Mouse (Mus musculus): Measurements from ENCODE around the gene Wfdc8.
A peak's percentile ranks its signal among the peaks of the same experiment; 100 is the strongest.
"Not testable (repeated sequence)": the region's sequence is repeated elsewhere in the genome, so short reads cannot be mapped to it uniquely, and the experiment has no call there.

The Wfdc8 gene

DNA sequence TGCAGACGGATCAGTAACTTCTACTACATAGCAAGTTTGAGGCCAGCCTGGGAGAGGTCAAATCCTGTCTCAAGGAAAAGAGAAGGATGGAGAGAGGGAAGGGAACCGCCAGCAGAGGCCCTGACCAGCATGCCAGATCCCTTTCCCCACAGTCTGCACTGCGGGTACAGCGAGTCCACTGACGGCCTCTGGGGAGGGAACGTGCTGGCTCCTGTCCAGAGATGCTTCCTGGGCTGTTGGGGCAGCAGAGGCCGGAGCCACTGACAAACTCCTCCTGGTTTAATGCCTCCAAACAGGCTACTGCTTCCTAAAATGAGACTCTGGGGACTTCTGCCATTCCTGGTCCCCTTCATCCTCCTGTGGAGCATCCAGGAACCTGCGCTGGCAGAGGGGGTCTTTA is at the start of gene Wfdc8, which contains the start of gene Wfdc6b:
Gene Wfdc8 (minus strand): TSS at position 156 of the 400 bp plus-strand sequence.
Gene Wfdc6b (plus strand): TSS at position 52 of the 400 bp plus-strand sequence.
- not testable (repeated sequence) for DNase-seq (ENCODE audit: low read depth, low spot score)

DNA sequence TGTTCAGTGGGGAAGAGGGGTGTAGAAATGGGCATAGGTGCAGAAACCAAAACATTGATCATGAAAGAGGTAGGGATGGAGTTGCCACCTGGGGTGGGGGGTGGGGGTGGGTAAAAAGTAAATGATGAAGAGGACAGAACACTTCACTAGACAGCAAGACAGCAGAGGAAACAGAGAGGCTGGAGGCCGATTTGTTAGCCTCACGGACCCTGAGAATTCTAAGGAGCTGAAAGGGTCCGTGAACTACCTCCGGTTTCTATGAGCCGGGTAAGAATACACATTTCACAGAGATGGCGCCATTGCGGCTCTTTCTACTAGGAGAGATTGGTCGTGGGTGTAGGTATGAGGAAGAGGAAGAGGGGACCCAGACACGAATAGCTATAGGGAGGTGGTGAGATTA is 43.1 kb upstream of the Wfdc8 start, which contains the start of gene Wfdc9:
Gene Wfdc9 (minus strand): TSS at position 101 of the 400 bp plus-strand sequence.
- DNase-seq (ENCODE audit: low read depth, low spot score) = no peak

GRCm38 (mm10) chr2:164655858-164656257 is 42.4 kb upstream of the Wfdc8 start, which contains the start of gene Wfdc10:
Gene Wfdc10 (plus strand): TSS chr2:164656046.
- peak; percentile 30 for DNase-seq (ENCODE audit: low read depth, low spot score)

DNA sequence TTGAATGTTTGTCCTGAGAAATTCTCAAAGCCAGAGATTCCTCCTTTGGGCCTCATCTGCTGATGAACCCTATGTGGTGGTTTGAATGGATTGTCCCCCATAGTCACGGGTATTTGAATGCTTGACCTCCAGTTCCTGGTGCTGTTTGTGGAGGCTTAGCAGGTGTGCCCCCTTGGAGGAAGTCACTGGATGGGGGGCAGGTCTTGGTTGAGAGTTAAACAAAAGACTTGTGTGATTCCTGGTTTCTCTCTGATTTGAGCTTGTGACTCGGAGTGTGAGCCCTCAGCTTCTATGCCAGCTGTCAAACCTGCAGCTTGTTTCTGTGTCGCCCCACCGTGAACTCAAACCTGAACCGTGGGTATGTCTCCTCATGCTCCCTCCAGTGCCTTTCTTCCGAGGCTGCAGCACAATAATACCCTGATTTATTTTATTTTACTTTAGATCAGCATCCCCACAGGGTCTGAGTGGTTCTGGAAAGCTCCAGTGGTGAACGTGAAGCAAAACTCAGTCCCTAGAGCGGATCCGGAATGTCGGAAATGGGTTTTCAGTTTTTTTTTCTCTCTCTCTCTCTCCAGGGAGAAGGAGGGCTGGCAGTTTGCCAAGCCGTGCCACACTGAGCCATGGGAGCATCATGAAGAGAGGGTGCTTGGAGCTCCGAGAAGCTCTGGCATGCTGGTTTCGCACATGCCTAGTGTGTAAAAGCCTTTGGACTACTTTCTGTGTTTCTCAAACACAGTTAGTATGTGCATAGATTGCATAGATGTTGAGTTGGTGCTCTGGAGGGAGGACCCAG is 28.7 kb upstream of the Wfdc8 start:
- DNase-seq (ENCODE audit: low read depth, low spot score) = no peak

GRCm38 (mm10) chr2:164641129-164641528 is 27.7 kb upstream of the Wfdc8 start:
- DNase-seq (ENCODE audit: low read depth, low spot score) = no peak

- no peak for DNase-seq (ENCODE audit: low read depth, low spot score)
These were observed 25.3 kb upstream of the Wfdc8 start, which contains the start of gene Wfdc16 for GRCm38 (mm10) chr2:164638696-164639095. Gene Wfdc16 (minus strand): TSS chr2:164638796.

DNA sequence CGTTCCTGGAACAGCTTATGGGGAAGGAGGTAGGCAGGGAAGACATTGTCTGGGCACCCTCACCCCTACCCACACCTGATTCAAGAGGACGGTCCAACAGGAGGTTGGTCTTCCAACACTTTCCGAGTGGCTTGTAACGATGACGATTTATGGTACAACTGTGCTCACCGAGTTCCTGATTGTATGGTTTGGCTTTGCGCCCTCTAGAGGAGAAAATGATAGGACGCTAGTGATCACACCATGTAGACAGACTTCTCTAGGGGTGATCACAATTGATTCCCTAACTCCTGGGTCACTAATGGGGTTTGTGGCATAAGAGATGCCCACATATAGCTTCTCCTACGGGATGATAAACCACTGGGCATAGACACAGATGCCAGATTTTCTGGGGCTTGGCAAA is 21.8 kb upstream of the Wfdc8 start:
- DNase-seq (ENCODE audit: low read depth, low spot score) = no peak

DNA sequence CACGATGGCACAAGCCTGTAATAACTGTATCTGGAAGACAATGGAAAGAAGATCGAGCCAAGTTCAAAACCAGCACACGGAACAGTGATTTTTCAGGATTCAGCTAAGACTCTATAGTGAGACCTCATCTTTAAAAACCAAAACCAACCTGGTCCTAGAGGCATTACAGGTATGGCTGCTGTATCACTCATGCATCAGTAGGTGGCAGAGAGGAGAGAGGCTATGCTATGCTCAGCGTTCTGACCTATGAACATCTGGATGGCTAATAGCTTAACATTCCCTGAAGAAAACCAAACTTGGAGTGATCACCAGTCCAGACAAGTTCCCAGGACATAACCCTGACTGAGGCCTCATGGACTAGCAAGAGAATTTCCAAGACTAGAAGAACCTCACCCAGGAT is 8.3 kb upstream of the Wfdc8 start:
- DNase-seq (ENCODE audit: low read depth, low spot score) = no peak

GRCm38 (mm10) chr2:164619050-164619449 is 5.6 kb upstream of the Wfdc8 start:
- DNase-seq (ENCODE audit: low read depth, low spot score) = no peak

GRCm38 (mm10) chr2:164615386-164615785 is 2.0 kb upstream of the Wfdc8 start:
- no peak for DNase-seq (ENCODE audit: low read depth, low spot score)

- DNase-seq (ENCODE audit: low read depth, low spot score) = no peak
These were observed 4.6 kb downstream of the Wfdc8 start for GRCm38 (mm10) chr2:164608781-164609180.

- no peak for DNase-seq (ENCODE audit: low read depth, low spot score)
These were observed 9.0 kb downstream of the Wfdc8 start for GRCm38 (mm10) chr2:164604411-164604810.

GRCm38 (mm10) chr2:164603482-164603881 is 9.9 kb downstream of the Wfdc8 start:
- DNase-seq (ENCODE audit: low read depth, low spot score) = no peak

DNA sequence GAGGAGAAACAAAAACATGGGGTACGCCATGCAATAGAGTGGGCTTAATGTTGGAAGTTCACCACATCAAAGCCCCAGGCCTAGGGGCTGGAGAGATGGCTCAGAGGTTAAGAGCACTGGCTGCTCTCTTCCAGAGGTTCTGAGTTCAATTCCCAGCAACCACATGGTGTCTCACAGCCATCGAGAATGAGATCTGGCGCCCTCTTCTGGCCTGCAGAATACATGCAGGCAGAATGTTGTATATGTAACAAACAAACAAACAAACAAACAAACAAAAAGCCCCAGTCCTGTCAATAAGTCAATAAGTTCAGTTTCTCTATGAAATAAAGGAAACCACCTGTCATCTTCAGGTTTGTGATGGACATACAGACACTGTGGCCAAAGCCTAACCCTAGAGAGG is 13.2 kb downstream of the Wfdc8 start:
- DNase-seq (ENCODE audit: low read depth, low spot score) = no peak

DNA sequence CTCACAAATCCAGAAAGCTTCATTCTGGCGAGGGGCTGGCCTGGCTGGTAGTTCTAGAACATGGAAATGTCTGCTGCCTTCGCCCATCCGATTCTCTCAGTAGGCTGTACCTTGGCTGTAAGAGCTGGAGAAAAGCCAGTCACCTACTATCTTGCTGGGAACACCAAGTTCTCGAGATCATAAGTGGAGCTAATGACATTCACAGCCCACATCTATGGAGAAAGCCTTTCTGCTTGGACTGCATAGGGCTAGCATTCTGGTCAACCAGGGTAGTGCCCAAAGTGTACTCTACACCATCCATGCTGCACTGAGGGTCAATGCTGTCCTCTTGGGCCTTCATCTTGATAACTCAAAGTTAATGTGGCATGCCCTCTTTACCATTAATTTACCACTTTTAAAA is 19.9 kb downstream of the Wfdc8 start, which contains the start of gene Eppin:
Gene Eppin (minus strand): TSS at position 101 of the 400 bp plus-strand sequence.
- DNase-seq (ENCODE audit: low read depth, low spot score) = no peak

DNA sequence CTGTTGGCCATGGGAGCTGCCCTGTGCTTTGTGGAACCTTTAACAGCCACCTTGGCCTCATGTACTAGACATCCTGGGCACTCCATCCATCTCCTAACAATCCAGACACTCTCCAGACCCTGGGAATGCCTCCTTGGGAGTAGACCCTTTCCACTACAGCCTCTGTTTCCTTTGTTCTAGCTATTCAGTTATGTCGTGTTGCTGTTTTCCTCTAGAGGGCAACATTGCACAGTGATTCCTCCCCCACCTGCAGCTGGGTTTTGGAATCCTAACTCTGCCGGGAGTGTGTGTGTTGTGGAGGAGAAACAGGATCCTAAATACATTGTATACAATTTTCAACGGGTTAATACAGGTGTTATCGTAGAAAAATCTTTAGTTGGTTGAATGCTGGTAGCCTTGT is 21.4 kb downstream of the Wfdc8 start:
- DNase-seq (ENCODE audit: low read depth, low spot score) = peak; percentile 56

DNA sequence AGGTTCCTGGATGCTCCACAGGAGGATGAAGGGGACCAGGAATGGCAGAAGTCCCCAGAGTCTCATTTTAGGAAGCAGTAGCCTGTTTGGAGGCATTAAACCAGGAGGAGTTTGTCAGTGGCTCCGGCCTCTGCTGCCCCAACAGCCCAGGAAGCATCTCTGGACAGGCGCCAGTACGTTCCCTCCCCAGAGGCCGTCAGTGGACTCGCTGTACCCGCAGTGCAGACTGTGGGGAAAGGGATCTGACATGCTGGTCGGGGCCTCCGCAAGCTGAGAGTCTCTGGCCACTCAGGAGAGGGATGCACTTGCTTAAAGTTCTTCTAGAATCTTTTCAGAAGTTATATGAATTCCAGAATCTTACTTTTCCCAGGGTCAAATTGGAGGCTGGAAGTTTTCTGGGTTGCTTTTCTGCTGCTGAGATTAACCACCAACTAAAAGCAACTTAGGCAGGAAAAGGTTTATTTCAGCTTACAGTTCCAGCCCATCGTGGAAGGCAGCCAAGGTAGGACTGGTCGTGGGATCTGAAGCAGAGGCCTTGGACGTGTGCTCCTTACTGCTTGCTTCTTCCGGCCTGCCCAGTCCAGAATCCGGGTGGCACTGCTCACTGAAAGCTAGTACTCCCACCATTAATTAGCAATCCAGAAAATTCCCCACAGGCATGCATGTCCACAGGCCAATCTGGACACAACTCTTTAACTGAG is 28.3 kb downstream of the Wfdc8 start, which contains the start of gene Wfdc6a:
Gene Wfdc6a (minus strand): TSS at position 423 of the 701 bp plus-strand sequence.
- not testable (repeated sequence) for DNase-seq (ENCODE audit: low read depth, low spot score)

DNA sequence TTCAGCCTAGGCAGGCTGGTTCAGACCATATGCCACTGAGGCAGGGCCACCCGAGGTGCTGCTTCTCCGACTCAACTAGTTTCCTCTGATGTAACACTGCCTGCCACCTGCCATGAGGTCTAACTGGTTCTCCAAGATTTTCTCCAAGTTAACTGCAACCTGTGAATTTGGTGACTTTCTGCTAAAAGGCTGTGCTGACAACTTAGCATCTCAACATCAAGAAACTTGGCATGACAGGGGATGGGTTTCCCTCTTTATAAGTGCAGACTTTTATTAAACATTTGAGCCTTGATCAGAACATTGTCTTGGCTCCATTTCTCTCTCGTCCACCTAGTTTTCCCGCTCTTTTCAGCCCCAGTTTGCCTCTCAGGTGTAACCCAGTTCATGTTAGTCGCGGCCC is 40.1 kb downstream of the Wfdc8 start, which contains the start of gene Spint3:
Gene Spint3 (minus strand): TSS at position 101 of the 400 bp plus-strand sequence.
- DNase-seq (ENCODE audit: low read depth, low spot score) = not testable (repeated sequence)

DNA sequence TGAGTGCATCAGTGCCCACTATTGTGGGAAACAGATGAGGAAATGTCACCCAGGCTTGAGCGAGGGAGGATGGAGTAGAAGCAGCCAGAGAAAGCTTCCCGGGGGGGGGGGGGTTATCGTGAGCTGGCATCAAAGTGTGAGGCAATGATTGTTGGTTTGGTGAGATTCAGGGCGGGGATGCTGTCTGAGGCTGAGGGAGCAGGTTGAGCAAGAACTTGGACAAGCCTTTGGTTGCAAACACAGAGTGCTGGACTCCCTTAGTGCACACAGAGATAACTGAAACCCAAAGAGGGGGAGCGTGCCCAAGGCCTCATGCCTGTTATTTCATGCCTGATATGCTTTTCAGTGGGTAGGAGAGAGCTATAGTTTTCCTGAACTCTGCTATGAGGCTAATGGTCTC is 46.0 kb downstream of the Wfdc8 start:
- DNase-seq (ENCODE audit: low read depth, low spot score) = no peak

- no peak for DNase-seq (ENCODE audit: low read depth, low spot score)
These were observed 46.4 kb downstream of the Wfdc8 start for GRCm38 (mm10) chr2:164566997-164567396.

DNA sequence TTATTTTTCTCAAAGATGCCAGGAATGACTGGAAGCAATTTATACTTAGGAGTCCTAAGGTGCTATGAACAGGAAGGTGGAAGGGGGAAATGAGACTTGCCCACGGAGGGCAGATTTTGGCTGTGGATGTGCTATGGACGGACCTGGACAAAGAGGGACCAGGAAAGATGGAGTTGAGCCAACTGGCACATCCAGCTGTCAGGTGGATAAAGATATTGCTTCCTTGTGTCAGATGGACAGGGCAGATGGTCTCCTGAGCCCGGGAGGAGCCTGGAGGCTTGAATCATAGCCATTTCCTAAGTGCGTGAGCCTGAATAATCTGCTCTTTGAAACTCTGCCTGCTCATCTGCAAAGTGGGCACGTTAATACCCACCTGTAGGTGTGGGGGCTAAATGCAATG is 49.1 kb downstream of the Wfdc8 start:
- no peak for DNase-seq (ENCODE audit: low read depth, low spot score)

GRCm38 (mm10) chr2:164563339-164564038 is 49.9 kb downstream of the Wfdc8 start:
- peak; percentile 37 for DNase-seq (ENCODE audit: low read depth, low spot score)
